Mouse (Mus musculus) ES-E14 (cell line): ENCODE data around the gene Cd47.

Experiments used
- CHD2 ChIP-seq: IDR thresholded peaks from 2 replicates; pipeline ENCODE4 v1.6.1; 2014; ENCODE audit warnings: mild to moderate bottlenecking, low read depth, low read length, inconsistent platforms
- HCFC1 ChIP-seq: IDR thresholded peaks from 2 replicates; pipeline ENCODE4 v1.6.1; 2012; ENCODE audit warnings: low read length, inconsistent platforms, borderline replicate concordance; ENCODE audit not compliant: insufficient read depth
- ZC3H11A ChIP-seq: IDR thresholded peaks from 2 replicates; pipeline ENCODE4 v1.6.1; 2012; ENCODE audit warnings: low read depth, mild to moderate bottlenecking, inconsistent platforms, low read length, borderline replicate concordance
- ZNF384 ChIP-seq: IDR thresholded peaks from 2 replicates; pipeline ENCODE4 v1.6.1; 2012; ENCODE audit warnings: low read depth, low read length, inconsistent platforms

GRCm38 (mm10) chr16:49807862-49808430 is 7.6 kb downstream of the Cd47 start:
- TF ChIP-seq CHD2 = no peak
- TF ChIP-seq ZC3H11A = no peak
- no peak for TF ChIP-seq ZNF384
- TF ChIP-seq HCFC1 = no peak
